Mouse (Mus musculus) MEL (cell line): ENCODE measurements at regions not wholly inside any gene's neighbourhood (a gene's known extent, or its start where the extent isn't known, plus 50 kb on each side); places are given as distances from the start of the nearest gene placed in this dataset.

ENCODE experiments used
- CHD2 ChIP-seq: IDR thresholded peaks from 2 replicates; pipeline ENCODE4 v1.6.1; 2011; ENCODE audit warnings: low read length, improper control_type of control experiment
- CTCF ChIP-seq, 3 experiments: IDR thresholded peaks in 2 of 3; conservative IDR thresholded peaks in 1 of 3; 2 replicates each; pipeline ENCODE4 v1.5.1; 2011 to 2012; ENCODE audit warnings: low read length in 3 of 3, low read depth in 2 of 3, mild to moderate bottlenecking in 2 of 3, improper control_type of control experiment in 1 of 3, inconsistent platforms in 1 of 3, mixed read lengths in 1 of 3, moderate library complexity in 1 of 3; ENCODE audit not compliant: control insufficient read depth in 1 of 3, insufficient read depth in 1 of 3, poor library complexity in 1 of 3, severe bottlenecking in 1 of 3
- GATA1 ChIP-seq: IDR thresholded peaks from 2 replicates; pipeline ENCODE4 v1.6.1; 2011; ENCODE audit warnings: low read depth, low read length, improper control_type of control experiment
- KAT2A ChIP-seq: conservative IDR thresholded peaks from 2 replicates; pipeline ENCODE4 v1.6.1; 2012; ENCODE audit warnings: low read depth, low read length, improper control_type of control experiment, inconsistent platforms
- MXI1 ChIP-seq: IDR thresholded peaks from 2 replicates; pipeline ENCODE4 v1.6.1; 2011; ENCODE audit warnings: mild to moderate bottlenecking, low read depth, low read length, improper control_type of control experiment
- POLR2A ChIP-seq, 2 experiments: IDR thresholded peaks; 2 replicates each; pipeline ENCODE4 v1.6.1; 2011 to 2012; ENCODE audit warnings: low read length in 2 of 2, mild to moderate bottlenecking in 2 of 2, control low read depth in 1 of 2, improper control_type of control experiment in 1 of 2, low read depth in 1 of 2, moderate library complexity in 1 of 2; ENCODE audit not compliant: control insufficient read depth in 1 of 2, insufficient read depth in 1 of 2, poor library complexity in 1 of 2
- POLR2AphosphoS2 ChIP-seq: IDR thresholded peaks from 2 replicates; pipeline ENCODE4 v1.6.1; 2011; ENCODE audit warnings: low read length, improper control_type of control experiment
- POLR2AphosphoS5 ChIP-seq: IDR thresholded peaks from 2 replicates; pipeline ENCODE4 v1.6.1; 2012; ENCODE audit warnings: low read depth, borderline replicate concordance, mild to moderate bottlenecking, inconsistent platforms, low read length, moderate library complexity, mixed read lengths
- ZMIZ1 ChIP-seq: IDR thresholded peaks from 2 replicates; pipeline ENCODE4 v1.6.1; 2012; ENCODE audit warnings: low read depth, mild to moderate bottlenecking, inconsistent platforms, low read length, improper control_type of control experiment, moderate library complexity
- ZNF384 ChIP-seq: IDR thresholded peaks from 2 replicates; pipeline ENCODE4 v1.6.1; 2012; ENCODE audit warnings: low read depth, mild to moderate bottlenecking, inconsistent platforms, low read length, improper control_type of control experiment

DNA sequence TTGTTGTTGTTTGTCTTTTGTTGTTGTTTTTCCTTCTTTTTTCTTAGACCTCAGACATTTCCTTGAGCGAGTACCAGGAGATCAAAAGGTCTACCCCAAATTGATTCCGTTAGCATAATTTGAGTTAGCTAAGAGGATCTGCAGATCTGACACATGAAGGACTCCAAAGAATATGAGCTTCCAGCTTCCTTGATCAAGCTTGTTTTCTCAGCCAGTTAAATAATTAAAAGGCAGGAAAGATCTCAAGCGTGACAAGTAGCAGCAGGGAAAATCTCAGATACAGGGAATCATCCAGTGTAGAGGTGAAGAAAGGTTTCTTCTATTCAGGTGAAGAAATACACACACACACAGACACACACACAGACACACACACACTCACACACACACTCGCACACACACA lies 636.7 kb downstream of the Zfp706 start:
- TF ChIP-seq CTCF (IDR thresholded peaks at IDR 0.05 in 2 of 3, conservative IDR thresholded peaks at IDR 0.05 in 1 of 3; ENCODE audit: control insufficient read depth in 1 of 3, insufficient read depth in 1 of 3, low read depth in 2 of 3, low read length in 3 of 3, poor library complexity in 1 of 3, severe bottlenecking in 1 of 3) (no peak), POLR2A (IDR thresholded peaks at IDR 0.05; ENCODE audit: control insufficient read depth in 1 of 2, insufficient read depth in 1 of 2, low read depth in 1 of 2, low read length in 2 of 2, poor library complexity in 1 of 2) (no peak), GATA1 (no peak), MXI1 (no peak), POLR2AphosphoS5 (no peak), POLR2AphosphoS2 (no peak), CHD2 (no peak), KAT2A (no peak), ZNF384 (no peak), ZMIZ1 (no peak)
